Mouse (Mus musculus) testis, adult 2 months (tissue): ENCODE measurements around the gene Mcm5.

Experiments used
- CTCF ChIP-seq: fragments of 200-500 bp; IDR thresholded peaks from 2 replicates; pipeline ENCODE4 v1.5.1; 2012; ENCODE audit warnings: low read depth, mild to moderate bottlenecking, inconsistent platforms, low read length, moderate library complexity; ENCODE audit not compliant: control insufficient read depth, insufficient read depth, insufficient replicate concordance
- POLR2A ChIP-seq: fragments of 200-500 bp; IDR thresholded peaks from 2 replicates; pipeline ENCODE4 v1.6.1; 2012; ENCODE audit warnings: low read depth, mild to moderate bottlenecking, inconsistent platforms, low read length, moderate library complexity; ENCODE audit not compliant: control insufficient read depth

DNA sequence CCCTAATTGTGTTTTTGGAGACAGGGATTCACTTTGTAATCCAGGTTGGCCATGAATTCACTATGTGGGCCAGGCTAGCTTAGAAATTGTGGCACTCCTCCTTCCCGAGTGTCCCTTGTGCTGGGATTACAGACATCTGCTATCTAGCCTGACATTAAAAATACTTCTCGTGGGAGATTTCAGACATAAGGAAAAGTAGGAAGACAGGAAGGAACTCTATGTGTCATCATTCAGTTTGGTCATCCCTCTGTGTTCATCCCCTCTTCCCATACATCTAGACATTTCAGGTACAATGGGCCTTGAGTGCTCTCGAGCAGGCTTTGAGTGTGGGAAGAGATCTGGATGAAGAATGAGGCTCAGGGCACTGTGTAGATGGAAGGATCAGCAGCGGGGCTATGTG, 42.4 kb downstream of the Mcm5 start:
- TF ChIP-seq CTCF = no peak
- TF ChIP-seq POLR2A = no peak
